Mouse (Mus musculus): ENCODE measurements around the gene Gm5678. TPM values are rescaled to one million over a fixed set of nuclear protein-coding genes. Genes with fewer than 3 reads are reported as not detected.
A peak's percentile ranks its signal among the peaks of the same experiment; 100 is the strongest.
"Not testable (repeated sequence)": the region's sequence is repeated elsewhere in the genome, so short reads cannot be mapped to it uniquely, and the experiment has no call there.

Gene Gm5678
- polyA plus RNA-seq, 1 experiment from 2014 or later, result not detected

DNA sequence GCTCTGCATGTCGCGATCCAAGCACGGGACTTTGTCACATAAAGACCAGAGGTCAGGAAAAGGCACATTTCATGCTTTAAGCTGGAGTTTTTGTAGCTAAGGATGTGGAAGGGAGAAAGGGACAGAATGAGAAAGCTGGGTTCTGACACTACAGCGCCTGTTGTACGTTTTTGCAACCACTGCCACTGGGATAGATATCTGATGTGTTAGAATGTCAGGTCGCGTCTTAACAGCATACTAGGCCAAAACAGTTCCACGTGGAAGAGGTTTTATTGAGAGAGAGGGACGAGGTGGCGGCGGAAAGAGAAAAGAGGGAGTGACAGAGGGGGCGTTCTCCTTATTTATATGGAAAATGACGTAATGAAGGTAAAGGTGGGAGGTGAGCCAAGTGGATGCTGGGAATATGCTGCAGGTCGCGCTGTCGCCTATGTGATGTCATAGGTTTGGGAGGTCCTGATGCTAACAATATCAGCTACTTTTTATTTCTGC, 23.4 kb upstream of the Gm5678 start:
- H3K9ac ChIP-seq (ENCODE audit: low read depth, low read length), result peak overlapping the region; percentile 82
- H3K27me3 ChIP-seq (ENCODE audit: control insufficient read depth, insufficient read depth, low read depth, low read length), result no peaks in the 10 kb centered on the region
- no peaks in the 10 kb centered on the region for H3K9me3 ChIP-seq (replicated peaks; ENCODE audit: control insufficient read depth, low read length, poor library complexity, severe bottlenecking)
- peaks cover 21% of the 10 kb centered on the region for H3K4me1 ChIP-seq (ENCODE audit: control insufficient read depth, insufficient read depth, low read length)
- no peaks in the 10 kb centered on the region for H3K36me3 ChIP-seq (ENCODE audit: control insufficient read depth, insufficient read depth, low read length)
- ATAC-seq, result no peak
- peak overlapping the region; percentile 96 for H3K4me2 ChIP-seq (ENCODE audit: low read length)
- H3K27ac ChIP-seq (ENCODE audit: low read length), result peak overlapping the region; percentile 97
- WGBS, result under 1% methylated on average over 16 of the region's 16 CpGs
- peak overlapping the region; percentile 65 for H3K4me3 ChIP-seq (ENCODE audit: low read depth, low read length)

- Histone ChIP-seq H3K9me3 (replicated peaks; ENCODE audit: control insufficient read depth, low read length, poor library complexity, severe bottlenecking) (no peaks in the 10 kb centered on the region), H3K27ac (ENCODE audit: low read length) (peak within 1 kb of the TSS; percentile 97), H3K4me1 (ENCODE audit: control insufficient read depth, insufficient read depth, low read length) (peaks cover 21% of the 10 kb centered on the region), H3K4me2 (ENCODE audit: low read length) (peak within 1 kb of the TSS; percentile 96), H3K9ac (ENCODE audit: low read depth, low read length) (peak within 1 kb of the TSS; percentile 27; the same call in 1 of the 2 replicates), H3K36me3 (ENCODE audit: control insufficient read depth, insufficient read depth, low read length) (0 out of 2 replicates have a peak, but pooled peaks cover 2% of the 10 kb centered on the region), H3K4me3 (ENCODE audit: low read depth, low read length) (peak within 1 kb of the TSS; percentile 65), H3K27me3 (ENCODE audit: control insufficient read depth, insufficient read depth, low read depth, low read length) (no peaks in the 10 kb centered on the region)
- no peak for ATAC-seq
- WGBS, result 72% methylated on average over 4 of the region's 4 CpGs
These were observed 22.3 kb upstream of the Gm5678 start, which contains the start of gene Cbr1 for GRCm38 (mm10) chr16:93605553-93605952. Gene Cbr1, plus strand, starts transcription at chr16:93605853.

- H3K4me3 ChIP-seq (ENCODE audit: low read depth, low read length), result no peak overlapping the region
- peaks cover 21% of the 10 kb centered on the region for H3K4me1 ChIP-seq (ENCODE audit: control insufficient read depth, insufficient read depth, low read length)
- ATAC-seq, result no peak
- 89% methylated on average over 7 of the region's 7 CpGs for WGBS
- no peak overlapping the region for H3K27ac ChIP-seq (ENCODE audit: low read length)
- no peak overlapping the region for H3K4me2 ChIP-seq (ENCODE audit: low read length)
- 0 out of 2 replicates have a peak, but pooled peaks cover 2% of the 10 kb centered on the region for H3K36me3 ChIP-seq (ENCODE audit: control insufficient read depth, insufficient read depth, low read length)
- no peaks in the 10 kb centered on the region for H3K27me3 ChIP-seq (ENCODE audit: control insufficient read depth, insufficient read depth, low read depth, low read length)
- H3K9me3 ChIP-seq (replicated peaks; ENCODE audit: control insufficient read depth, low read length, poor library complexity, severe bottlenecking), result no peaks in the 10 kb centered on the region
- H3K9ac ChIP-seq (ENCODE audit: low read depth, low read length), result no peak overlapping the region
These were observed 21.8 kb upstream of the Gm5678 start for GRCm38 (mm10) chr16:93606146-93606545.

DNA sequence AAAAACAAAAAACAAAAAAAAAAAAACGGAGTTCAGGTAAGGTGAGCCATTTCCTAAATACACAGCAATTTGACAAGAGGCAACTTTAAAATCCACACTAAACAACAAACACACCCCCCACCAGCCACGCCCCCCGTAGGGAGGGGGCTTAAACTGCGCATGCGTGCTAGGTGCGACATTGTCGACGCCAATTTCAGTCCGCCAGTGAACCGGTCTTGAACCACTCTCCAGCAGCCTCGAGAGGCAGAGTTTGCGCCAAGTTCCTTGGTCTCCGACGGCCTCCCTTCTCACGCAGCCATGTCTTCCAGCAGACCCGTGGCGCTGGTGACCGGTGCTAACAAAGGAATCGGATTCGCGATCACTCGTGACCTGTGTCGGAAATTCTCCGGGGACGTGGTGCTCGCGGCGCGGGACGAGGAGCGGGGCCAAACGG, 20.2 kb upstream of the Gm5678 start:
- peaks cover 21% of the 10 kb centered on the region for H3K4me1 ChIP-seq (ENCODE audit: control insufficient read depth, insufficient read depth, low read length)
- no peaks in the 10 kb centered on the region for H3K27me3 ChIP-seq (ENCODE audit: control insufficient read depth, insufficient read depth, low read depth, low read length)
- under 1% methylated on average over 32 of the region's 32 CpGs for WGBS
- peak overlapping the region; percentile 84 for H3K27ac ChIP-seq (ENCODE audit: low read length)
- H3K36me3 ChIP-seq (ENCODE audit: control insufficient read depth, insufficient read depth, low read length), result peaks cover 6% of the 10 kb centered on the region
- ATAC-seq, result peak; percentile 27
- H3K4me2 ChIP-seq (ENCODE audit: low read length), result peak overlapping the region; percentile 80
- peak overlapping the region; percentile 76 for H3K9ac ChIP-seq (ENCODE audit: low read depth, low read length)
- H3K4me3 ChIP-seq (ENCODE audit: low read depth, low read length), result peak overlapping the region; percentile 66
- H3K9me3 ChIP-seq (replicated peaks; ENCODE audit: control insufficient read depth, low read length, poor library complexity, severe bottlenecking), result no peaks in the 10 kb centered on the region

DNA sequence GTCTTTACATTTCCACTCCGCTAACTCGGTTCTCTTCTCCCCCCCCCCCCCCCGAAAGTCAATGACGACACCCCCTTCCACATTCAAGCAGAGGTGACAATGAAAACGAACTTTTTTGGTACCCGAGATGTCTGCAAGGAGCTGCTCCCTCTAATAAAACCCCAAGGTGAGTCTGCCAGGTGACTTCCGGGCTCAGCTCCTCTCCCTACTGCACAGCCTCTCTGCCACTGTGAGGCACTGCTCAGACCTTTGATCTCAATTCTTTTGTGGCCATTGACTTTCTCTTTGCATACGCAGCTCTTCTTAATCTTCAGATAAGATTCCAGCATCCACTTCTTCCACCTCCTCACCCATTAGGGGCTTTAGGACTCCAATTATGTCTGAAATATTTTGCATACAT, 19.2 kb upstream of the Gm5678 start:
- Histone ChIP-seq H3K36me3 (ENCODE audit: control insufficient read depth, insufficient read depth, low read length) (peaks cover 6% of the 10 kb centered on the region), H3K27ac (ENCODE audit: low read length) (no peak overlapping the region), H3K4me3 (ENCODE audit: low read depth, low read length) (peak overlapping the region; percentile 66), H3K9ac (ENCODE audit: low read depth, low read length) (no peak overlapping the region), H3K9me3 (replicated peaks; ENCODE audit: control insufficient read depth, low read length, poor library complexity, severe bottlenecking) (no peaks in the 10 kb centered on the region), H3K27me3 (ENCODE audit: control insufficient read depth, insufficient read depth, low read depth, low read length) (no peaks in the 10 kb centered on the region), H3K4me1 (ENCODE audit: control insufficient read depth, insufficient read depth, low read length) (peaks cover 18% of the 10 kb centered on the region), H3K4me2 (ENCODE audit: low read length) (peak overlapping the region; percentile 80)
- ATAC-seq, result no peak
- WGBS, result 61% methylated on average over 6 of the region's 8 CpGs

- ATAC-seq, result no peak
- H3K4me3 ChIP-seq (ENCODE audit: low read depth, low read length), result no peak overlapping the region
These were observed 18.1 kb upstream of the Gm5678 start for GRCm38 (mm10) chr16:93609796-93610195.

GRCm38 (mm10) chr16:93610961-93611360, 16.9 kb upstream of the Gm5678 start:
- Histone ChIP-seq H3K4me1 (ENCODE audit: control insufficient read depth, insufficient read depth, low read length) (peaks cover 13% of the 10 kb centered on the region), H3K4me2 (ENCODE audit: low read length) (no peak overlapping the region), H3K4me3 (ENCODE audit: low read depth, low read length) (no peak overlapping the region), H3K36me3 (ENCODE audit: control insufficient read depth, insufficient read depth, low read length) (peaks cover 6% of the 10 kb centered on the region), H3K27me3 (ENCODE audit: control insufficient read depth, insufficient read depth, low read depth, low read length) (no peaks in the 10 kb centered on the region), H3K9ac (ENCODE audit: low read depth, low read length) (no peak overlapping the region), H3K9me3 (replicated peaks; ENCODE audit: control insufficient read depth, low read length, poor library complexity, severe bottlenecking) (no peaks in the 10 kb centered on the region), H3K27ac (ENCODE audit: low read length) (no peak overlapping the region)
- ATAC-seq, result no peak
- 96% methylated on average over 4 of the region's 4 CpGs for WGBS

More at GRCm38 (mm10) chr16:93609796-93610195, 18.1 kb upstream of the Gm5678 start:
- Histone ChIP-seq H3K27me3 (ENCODE audit: control insufficient read depth, insufficient read depth, low read depth, low read length) (no peaks in the 10 kb centered on the region), H3K4me1 (ENCODE audit: control insufficient read depth, insufficient read depth, low read length) (peaks cover 13% of the 10 kb centered on the region), H3K36me3 (ENCODE audit: control insufficient read depth, insufficient read depth, low read length) (peaks cover 6% of the 10 kb centered on the region), H3K4me2 (ENCODE audit: low read length) (no peak overlapping the region), H3K27ac (ENCODE audit: low read length) (no peak overlapping the region), H3K9me3 (replicated peaks; ENCODE audit: control insufficient read depth, low read length, poor library complexity, severe bottlenecking) (no peaks in the 10 kb centered on the region), H3K9ac (ENCODE audit: low read depth, low read length) (no peak overlapping the region)
- 97% methylated on average over 4 of the region's 4 CpGs for WGBS

DNA sequence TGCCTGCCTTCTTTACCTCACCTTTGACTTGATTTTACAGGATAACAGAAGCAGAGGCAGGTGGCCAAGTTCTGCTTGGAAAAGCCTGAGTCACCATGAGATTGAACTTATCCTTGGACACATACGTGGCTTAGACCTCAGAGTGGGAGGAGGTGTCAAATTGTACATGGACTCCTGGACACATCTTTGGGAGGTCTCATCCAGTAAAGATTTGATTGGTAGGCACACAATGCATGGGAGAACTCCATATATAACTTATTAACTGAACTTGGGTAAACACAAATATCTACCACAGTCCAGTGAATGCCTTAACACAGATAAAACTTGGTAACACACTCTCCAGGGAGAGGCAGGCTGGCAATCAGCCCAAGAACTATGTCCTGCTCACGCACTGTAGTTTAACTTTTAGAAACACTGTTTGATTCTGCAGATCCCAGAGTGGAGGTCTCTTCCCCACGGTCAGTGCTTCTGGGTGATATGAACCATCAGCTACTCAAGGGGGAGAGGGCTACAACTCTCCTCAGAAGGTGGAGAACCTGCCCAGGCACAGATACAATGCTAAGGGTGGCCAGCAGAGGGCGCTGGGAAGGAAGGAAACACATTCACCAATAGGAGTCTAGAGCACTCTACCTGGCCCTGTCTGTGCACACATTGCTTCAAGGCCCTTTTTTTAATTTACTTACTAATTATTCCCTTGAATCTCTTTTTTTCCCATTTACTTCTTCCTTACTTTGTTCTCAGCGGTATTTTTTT, 12.6 kb upstream of the Gm5678 start:
- no peaks in the 10 kb centered on the region for H3K9me3 ChIP-seq (replicated peaks; ENCODE audit: control insufficient read depth, low read length, poor library complexity, severe bottlenecking)
- H3K27me3 ChIP-seq (ENCODE audit: control insufficient read depth, insufficient read depth, low read depth, low read length), result no peaks in the 10 kb centered on the region
- 38% methylated on average over 5 of the region's 5 CpGs for WGBS
- H3K36me3 ChIP-seq (ENCODE audit: control insufficient read depth, insufficient read depth, low read length), result peaks cover 3% of the 10 kb centered on the region
- no peak overlapping the region for H3K4me2 ChIP-seq (ENCODE audit: low read length)
- no peak overlapping the region for H3K27ac ChIP-seq (ENCODE audit: low read length)
- H3K9ac ChIP-seq (ENCODE audit: low read depth, low read length), result no peak overlapping the region
- no peak overlapping the region for H3K4me3 ChIP-seq (ENCODE audit: low read depth, low read length)
- ATAC-seq, result no peak
- H3K4me1 ChIP-seq (ENCODE audit: control insufficient read depth, insufficient read depth, low read length), result no peaks in the 10 kb centered on the region

- not testable (repeated sequence) for H3K9ac ChIP-seq (ENCODE audit: low read depth, low read length); H3K27ac ChIP-seq (ENCODE audit: low read length); H3K4me3 ChIP-seq (ENCODE audit: low read depth, low read length); H3K4me1 ChIP-seq (ENCODE audit: control insufficient read depth, insufficient read depth, low read length); H3K27me3 ChIP-seq (ENCODE audit: control insufficient read depth, insufficient read depth, low read depth, low read length); H3K9me3 ChIP-seq (replicated peaks; ENCODE audit: control insufficient read depth, low read length, poor library complexity, severe bottlenecking); H3K36me3 ChIP-seq (ENCODE audit: control insufficient read depth, insufficient read depth, low read length); H3K4me2 ChIP-seq (ENCODE audit: low read length); ATAC-seq
- WGBS, result 86% methylated on average over 4 of the region's 4 CpGs
These were observed 4.1 kb upstream of the Gm5678 start for GRCm38 (mm10) chr16:93623759-93624158.

Measured in midbrain, embryonic 16.5 days (tissue).